Mouse (Mus musculus) C2C12 (cell line): ENCODE results near the gene Casc3.

Experiments
- CTCF ChIP-seq: IDR thresholded peaks from one replicate; pipeline ENCODE4 v1.5.1; 2011; ENCODE audit not compliant: control insufficient read depth, insufficient read depth, insufficient read length
- MYOD1 ChIP-seq: IDR thresholded peaks from one replicate; pipeline ENCODE4 v1.6.1; 2011; ENCODE audit warnings: low read depth; ENCODE audit not compliant: control insufficient read depth, insufficient read length
- USF1 ChIP-seq: IDR thresholded peaks from one replicate; pipeline ENCODE4 v1.6.1; 2011; ENCODE audit warnings: low read depth, mild to moderate bottlenecking, control low read depth, moderate library complexity

DNA sequence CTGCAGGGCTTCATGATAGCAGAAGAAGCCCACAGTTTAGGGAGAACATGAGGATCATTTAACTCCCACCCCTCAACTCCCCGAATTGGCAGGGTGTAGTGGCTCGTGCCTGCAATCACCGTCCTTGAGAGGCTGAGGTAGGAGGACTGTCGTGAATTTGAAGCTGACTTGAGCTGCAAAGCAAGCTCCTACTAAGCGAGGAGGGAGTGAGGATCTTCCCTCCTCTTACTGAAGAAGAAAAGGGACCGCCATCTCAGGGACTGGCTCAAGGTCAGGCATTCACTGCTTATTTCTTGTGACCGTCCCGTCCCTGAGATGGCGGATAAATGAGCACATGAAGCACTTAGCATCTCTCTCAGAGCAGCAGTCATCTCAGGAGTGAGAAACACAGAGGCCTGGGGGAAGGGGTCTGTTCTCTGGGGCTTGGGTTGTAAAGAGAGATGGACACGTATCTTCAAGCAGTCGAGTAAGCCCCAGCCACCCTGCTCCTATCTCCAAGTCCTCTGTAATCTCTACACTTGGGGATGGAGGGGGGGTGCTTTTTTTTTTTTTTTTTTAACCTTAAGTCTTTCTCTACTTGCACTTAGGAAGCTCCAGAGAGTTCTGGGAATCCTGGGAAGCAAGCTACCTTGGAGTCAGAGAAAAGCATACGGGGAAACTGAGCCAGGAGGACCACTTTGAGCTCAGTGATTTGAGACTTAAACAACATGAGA, 28.5 kb upstream of the Casc3 start:
- TF ChIP-seq CTCF, result no peak
- no peak for TF ChIP-seq MYOD1
- no peak for TF ChIP-seq USF1
